Mouse (Mus musculus): Measurements from ENCODE around the gene Ttll11. TPM values are rescaled to one million over a fixed set of nuclear protein-coding genes. Genes with fewer than 3 reads are reported as not detected.

Ttll11 gene
- polyA plus RNA-seq, 2 experiments, result 1.2 to 2.5 TPM

- H3K4me2 ChIP-seq (replicated peaks; ENCODE audit: low read depth, low read length, severe bottlenecking), result no peak overlapping the region
- H3K27me3 ChIP-seq (ENCODE audit: control insufficient read depth, insufficient read depth, low read length), result no peaks in the 10 kb centered on the region
- no peak overlapping the region for H3K9ac ChIP-seq (ENCODE audit: low read depth, low read length, severe bottlenecking)
- no peaks in the 10 kb centered on the region for H3K9me3 ChIP-seq (ENCODE audit: control insufficient read depth, low read length)
- DNase-seq (ENCODE audit: low spot score) (no peak), ATAC-seq (ENCODE audit: low FRiP score, low read depth) (no peak)
- no peak for TF ChIP-seq POLR2A (IDR thresholded peaks at IDR 0.05; ENCODE audit: borderline replicate concordance, extremely low read depth, insufficient read depth, insufficient read length)
- 59% methylated on average over 8 of the region's 8 CpGs for WGBS
- H3K36me3 ChIP-seq (ENCODE audit: control insufficient read depth, insufficient read depth, low read length), result no peaks in the 10 kb centered on the region
- H3K4me1 ChIP-seq (ENCODE audit: control insufficient read depth, insufficient read depth, low read length), result no peaks in the 10 kb centered on the region
- no peak overlapping the region for H3K4me3 ChIP-seq (replicated peaks; ENCODE audit: low read length)
- no peak overlapping the region for H3K27ac ChIP-seq (replicated peaks; ENCODE audit: low read depth, low read length)
Measured at GRCm38 (mm10) chr2:35760352-35760751, 219.4 kb downstream of the Ttll11 start.

GRCm38 (mm10) chr2:35756467-35756866, 223.2 kb downstream of the Ttll11 start:
- no peak overlapping the region for H3K9ac ChIP-seq (ENCODE audit: low read depth, low read length, severe bottlenecking)
- no peaks in the 10 kb centered on the region for H3K36me3 ChIP-seq (ENCODE audit: control insufficient read depth, insufficient read depth, low read length)
- no peaks in the 10 kb centered on the region for H3K9me3 ChIP-seq (ENCODE audit: control insufficient read depth, low read length)
- H3K4me3 ChIP-seq (replicated peaks; ENCODE audit: low read length), result no peak overlapping the region
- H3K27me3 ChIP-seq (ENCODE audit: control insufficient read depth, insufficient read depth, low read length), result no peaks in the 10 kb centered on the region
- no peak for ATAC-seq (ENCODE audit: low FRiP score, low read depth)
- 62% methylated on average over 6 of the region's 7 CpGs for WGBS
- H3K4me2 ChIP-seq (replicated peaks; ENCODE audit: low read depth, low read length, severe bottlenecking), result no peak overlapping the region
- H3K4me1 ChIP-seq (ENCODE audit: control insufficient read depth, insufficient read depth, low read length), result no peaks in the 10 kb centered on the region
- no peak for DNase-seq (ENCODE audit: low spot score)
- no peak overlapping the region for H3K27ac ChIP-seq (replicated peaks; ENCODE audit: low read depth, low read length)
- no peak for TF ChIP-seq POLR2A (IDR thresholded peaks at IDR 0.05; ENCODE audit: borderline replicate concordance, extremely low read depth, insufficient read depth, insufficient read length)

- Histone ChIP-seq H3K4me2 (replicated peaks; ENCODE audit: low read depth, low read length, severe bottlenecking) (no peak overlapping the region), H3K27ac (replicated peaks; ENCODE audit: low read depth, low read length) (no peak overlapping the region), H3K4me1 (ENCODE audit: control insufficient read depth, insufficient read depth, low read length) (peaks cover 31% of the 10 kb centered on the region), H3K9ac (ENCODE audit: low read depth, low read length, severe bottlenecking) (no peak overlapping the region), H3K9me3 (ENCODE audit: control insufficient read depth, low read length) (no peaks in the 10 kb centered on the region), H3K36me3 (ENCODE audit: control insufficient read depth, insufficient read depth, low read length) (no peaks in the 10 kb centered on the region), H3K4me3 (replicated peaks; ENCODE audit: low read length) (no peak overlapping the region), H3K27me3 (ENCODE audit: control insufficient read depth, insufficient read depth, low read length) (no peaks in the 10 kb centered on the region)
- no peak for TF ChIP-seq POLR2A (IDR thresholded peaks at IDR 0.05; ENCODE audit: borderline replicate concordance, extremely low read depth, insufficient read depth, insufficient read length)
- ATAC-seq (ENCODE audit: low FRiP score, low read depth), result no peak
- 74% methylated on average over 18 of the region's 18 CpGs for WGBS
- DNase-seq (ENCODE audit: low spot score), result no peak
Measured at GRCm38 (mm10) chr2:35751781-35752505, 227.8 kb downstream of the Ttll11 start.

- DNase-seq (ENCODE audit: low spot score), result no peak
- ATAC-seq (ENCODE audit: low FRiP score, low read depth), result no peak
- WGBS, result 69% methylated on average over 7 of the region's 7 CpGs
Measured at GRCm38 (mm10) chr2:35750533-35751141, 229.1 kb downstream of the Ttll11 start.

DNA sequence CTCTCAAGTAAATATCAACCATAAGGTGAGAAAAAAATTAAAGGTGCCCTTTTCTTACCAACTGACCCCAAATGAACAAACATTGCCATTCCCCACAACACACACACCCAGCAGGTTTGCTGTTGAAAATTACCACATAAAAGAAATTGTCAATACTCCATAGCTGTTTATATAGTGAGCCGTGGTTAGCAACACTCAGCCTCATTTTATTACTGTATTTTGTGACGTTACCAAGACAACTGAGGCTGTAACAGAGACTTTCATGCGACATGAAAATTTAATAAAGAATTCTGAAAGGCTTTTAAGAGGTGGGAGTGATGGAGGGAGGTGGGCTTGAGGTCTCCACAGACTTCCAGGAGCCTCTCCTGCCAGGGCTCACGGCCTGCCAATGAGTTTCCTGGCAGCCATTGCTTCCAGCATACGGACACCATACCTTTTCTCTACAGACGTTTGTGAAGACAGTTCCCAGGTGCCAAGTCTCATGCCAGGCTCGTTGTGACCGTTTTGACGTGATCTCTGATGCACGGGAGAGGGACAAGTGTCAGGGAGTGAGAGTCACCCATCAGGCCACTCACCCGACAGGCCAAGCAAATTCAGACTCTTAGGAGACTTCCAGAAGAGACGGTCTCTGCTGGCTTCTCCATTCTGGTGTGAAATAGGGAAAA, 232.2 kb downstream of the Ttll11 start:
- H3K27ac ChIP-seq (replicated peaks; ENCODE audit: low read depth, low read length), result peak overlapping the region; percentile 55; the same call in 1 of the 2 replicates

More at GRCm38 (mm10) chr2:35750533-35751141, 229.1 kb downstream of the Ttll11 start:
- no peaks in the 10 kb centered on the region for H3K27me3 ChIP-seq (ENCODE audit: control insufficient read depth, insufficient read depth, low read length)
- no peak overlapping the region for H3K9ac ChIP-seq (ENCODE audit: low read depth, low read length, severe bottlenecking)
- no peak overlapping the region for H3K27ac ChIP-seq (replicated peaks; ENCODE audit: low read depth, low read length)
- H3K4me2 ChIP-seq (replicated peaks; ENCODE audit: low read depth, low read length, severe bottlenecking), result no peak overlapping the region
- no peak overlapping the region for H3K4me3 ChIP-seq (replicated peaks; ENCODE audit: low read length)
- no peak for TF ChIP-seq POLR2A (IDR thresholded peaks at IDR 0.05; ENCODE audit: borderline replicate concordance, extremely low read depth, insufficient read depth, insufficient read length)
- H3K9me3 ChIP-seq (ENCODE audit: control insufficient read depth, low read length), result no peaks in the 10 kb centered on the region
- no peaks in the 10 kb centered on the region for H3K36me3 ChIP-seq (ENCODE audit: control insufficient read depth, insufficient read depth, low read length)
- peaks cover 38% of the 10 kb centered on the region for H3K4me1 ChIP-seq (ENCODE audit: control insufficient read depth, insufficient read depth, low read length)

More for the DNA sequence above, 232.2 kb downstream of the Ttll11 start:
- Histone ChIP-seq H3K4me3 (replicated peaks; ENCODE audit: low read length) (no peak overlapping the region), H3K36me3 (ENCODE audit: control insufficient read depth, insufficient read depth, low read length) (no peaks in the 10 kb centered on the region), H3K4me1 (ENCODE audit: control insufficient read depth, insufficient read depth, low read length) (peaks cover 38% of the 10 kb centered on the region), H3K4me2 (replicated peaks; ENCODE audit: low read depth, low read length, severe bottlenecking) (no peak overlapping the region), H3K9ac (ENCODE audit: low read depth, low read length, severe bottlenecking) (no peak overlapping the region), H3K27me3 (ENCODE audit: control insufficient read depth, insufficient read depth, low read length) (no peaks in the 10 kb centered on the region), H3K9me3 (ENCODE audit: control insufficient read depth, low read length) (no peaks in the 10 kb centered on the region)
- ATAC-seq (ENCODE audit: low FRiP score, low read depth), result peak; percentile 67
- peak; percentile 49 for DNase-seq (ENCODE audit: low spot score)
- TF ChIP-seq POLR2A (IDR thresholded peaks at IDR 0.05; ENCODE audit: borderline replicate concordance, extremely low read depth, insufficient read depth, insufficient read length), result no peak
- WGBS, result 39% methylated on average over 12 of the region's 12 CpGs
